Mouse (Mus musculus) duodenum, adult 2 months (tissue): ENCODE data around the gene Adap2. TPM values are rescaled to one million over a fixed set of nuclear protein-coding genes. Genes with fewer than 3 reads are reported as not detected.

ENCODE experiments used
- polyA plus RNA-seq: library from polyadenylated mRNA; depleted of rRNA; stranded (reverse); fragments of >200 nt; gene quantifications from 2 replicates; pipeline ENCODE4 v1.2.3, GENCODE M21; 2012; ENCODE audit warnings: low replicate concordance; rRNA removed

The Adap2 gene
- 17.0 and 21.3 TPM in 2 replicates for polyA plus RNA-seq

DNA sequence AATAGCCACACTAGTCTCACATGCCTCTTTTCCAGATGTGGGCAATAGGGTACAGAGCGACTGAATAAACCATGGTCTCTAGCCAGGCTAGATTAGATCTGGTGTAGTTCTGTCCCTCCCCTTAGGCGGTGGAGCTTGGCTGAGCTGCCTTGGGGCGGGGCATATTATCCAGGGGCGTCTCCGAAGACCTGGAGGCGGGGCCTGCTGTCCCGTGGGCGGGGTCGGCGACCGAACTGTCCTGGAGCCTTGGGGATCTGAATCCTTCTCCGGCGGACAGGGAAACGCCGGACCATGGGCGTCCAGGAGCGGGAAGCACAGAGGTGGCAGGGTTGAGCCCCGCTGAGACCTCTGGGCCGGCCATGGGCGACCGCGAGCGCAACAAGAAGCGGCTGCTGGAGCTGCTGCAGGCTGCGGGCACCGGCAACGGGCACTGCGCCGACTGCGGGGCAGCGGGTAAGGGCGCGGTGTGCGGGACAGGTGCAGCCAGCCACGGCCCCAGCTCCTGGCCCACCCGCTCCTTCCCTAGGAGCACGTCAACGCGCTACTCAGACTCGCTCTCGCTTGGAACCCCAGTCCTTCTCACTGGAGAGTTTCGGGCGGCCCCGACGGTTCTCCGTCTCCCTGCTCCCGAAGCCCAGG, at the start of gene Adap2:
Gene Adap2 (plus strand): TSS at position 249 of the 639 bp plus-strand sequence.

DNA sequence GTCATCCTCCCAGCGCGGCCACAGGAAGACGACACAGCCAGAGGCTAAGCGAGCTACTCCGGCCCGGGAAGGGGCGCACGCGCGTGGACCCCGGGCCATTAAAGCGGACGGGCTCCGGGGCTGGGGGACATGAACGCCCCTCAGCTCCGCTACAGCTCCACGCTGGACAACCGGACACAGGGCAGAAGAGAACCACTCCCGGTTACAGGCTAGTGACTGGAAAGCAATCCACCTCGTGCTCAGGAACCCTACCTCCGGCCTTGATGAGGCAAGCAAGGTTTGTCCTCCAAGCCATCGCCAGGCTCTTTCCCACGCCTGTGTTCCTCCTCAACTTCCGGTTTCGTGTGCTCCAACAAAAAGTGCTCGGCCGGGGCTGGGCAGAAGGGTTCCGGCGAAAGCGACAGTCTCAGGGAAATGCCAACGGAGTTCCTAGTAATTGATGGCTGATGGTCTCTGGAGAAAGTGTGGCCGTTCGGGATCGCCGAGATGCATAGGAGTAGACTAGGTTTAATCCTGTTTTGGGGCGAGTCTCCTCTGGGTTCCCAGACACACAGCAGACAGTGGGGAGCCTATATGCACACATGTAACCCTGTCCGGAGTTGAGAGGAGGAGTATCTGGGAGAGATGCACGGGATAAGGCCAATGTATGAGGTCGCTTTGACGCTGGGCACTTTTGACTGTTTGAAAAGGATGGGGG, 11.9 kb upstream of the Adap2 start, which contains the start of gene Tefm:
Gene Tefm (minus strand): TSS at position 351 of the 697 bp plus-strand sequence.

DNA sequence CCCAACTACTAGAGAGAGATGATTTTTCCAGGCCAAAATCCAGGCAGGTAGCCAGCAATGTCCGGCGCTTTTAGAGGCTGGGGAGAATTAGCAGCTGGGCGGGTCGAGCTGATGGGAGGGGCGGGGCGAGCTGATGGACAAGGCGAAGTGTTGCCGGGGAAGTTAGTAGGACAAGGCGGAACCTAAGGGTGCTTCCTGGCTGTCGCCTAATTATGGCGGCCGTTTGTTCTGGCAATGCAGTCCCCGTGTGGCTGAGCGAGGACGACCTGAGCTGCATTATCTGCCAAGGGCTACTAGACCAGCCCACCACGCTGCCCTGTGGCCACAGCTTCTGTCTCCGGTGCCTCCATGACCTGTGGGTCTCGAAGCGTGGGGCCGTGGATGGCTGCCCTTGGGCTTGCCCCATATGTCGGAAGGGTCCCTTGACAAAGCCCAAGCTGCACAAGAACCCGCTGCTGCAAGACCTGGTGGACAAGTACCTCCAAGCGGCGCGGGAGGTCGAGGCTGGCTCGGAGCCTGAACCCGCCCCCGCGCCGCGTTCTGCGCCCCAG, 29.9 kb downstream of the Adap2 start, which contains the start of gene Rnf135:
Gene Rnf135 (plus strand): TSS at position 147 of the 551 bp plus-strand sequence.

DNA sequence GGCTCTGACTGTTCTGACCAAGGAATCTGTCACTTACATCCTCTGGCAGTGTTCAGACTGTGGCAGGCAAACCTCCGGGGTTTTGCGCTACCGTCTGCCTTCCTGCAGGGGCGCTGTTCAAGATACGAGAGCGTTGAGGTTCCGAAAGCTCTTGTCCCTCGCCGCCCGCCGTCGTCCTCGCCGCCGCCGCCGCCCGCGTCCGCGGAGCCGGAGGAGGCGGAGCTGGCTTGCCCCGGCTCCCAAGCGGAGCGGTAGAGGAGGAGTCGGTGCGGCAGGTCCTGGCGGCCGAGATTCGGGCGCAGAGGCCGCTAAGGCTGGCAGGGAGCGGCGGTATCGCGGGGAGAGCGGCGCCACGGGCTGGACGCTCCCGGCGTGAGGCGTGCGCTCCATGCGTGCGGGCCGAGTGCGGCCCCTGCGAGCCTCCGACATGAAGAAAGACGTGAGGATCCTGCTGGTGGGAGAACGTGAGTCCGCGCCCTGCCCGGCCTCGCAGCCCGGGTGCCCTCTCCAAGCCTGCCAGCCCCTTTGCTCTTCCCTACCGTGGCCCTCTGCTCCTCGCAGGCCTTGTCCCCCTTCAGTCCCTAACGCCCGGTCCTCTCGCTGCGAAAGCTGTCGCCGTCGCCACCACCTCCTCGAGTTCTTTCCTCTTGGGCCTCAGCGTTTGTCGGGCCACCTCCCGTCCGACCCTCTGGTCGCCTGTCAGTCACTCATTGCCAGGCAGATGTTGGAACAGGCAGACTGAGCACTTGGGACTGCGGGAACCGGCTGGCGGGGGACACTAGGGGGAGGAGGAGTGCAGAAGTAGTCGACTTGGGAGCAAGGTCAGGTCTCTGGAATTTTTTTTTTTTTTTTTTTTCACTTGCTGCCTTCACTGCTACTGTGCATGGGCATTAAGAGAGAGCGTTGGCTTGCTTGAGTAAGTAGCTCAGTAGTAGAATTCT, 55.2 kb downstream of the Adap2 start, which contains the start of gene Rhot1:
Gene Rhot1 (plus strand): TSS at position 160 of the 941 bp plus-strand sequence.

Other genes with a start within 250 kb of the Adap2 start
- 0.70 and 1.1 TPM in 2 replicates for gene Utp6, start 191.7 kb upstream of the Adap2 start, polyA plus RNA-seq
- gene Suz12, start 161.0 kb upstream of the Adap2 start, polyA plus RNA-seq = 0.85 and 1.5 TPM in 2 replicates
- gene Crlf3, start 73.1 kb upstream of the Adap2 start, polyA plus RNA-seq = 1.6 and 4.8 TPM in 2 replicates
- gene Atad5, start 64.7 kb upstream of the Adap2 start, polyA plus RNA-seq = 0.08 and 0.29 TPM in 2 replicates
- gene Tefm, start 11.9 kb upstream of the Adap2 start, polyA plus RNA-seq = 0.84 and 1.6 TPM in 2 replicates
- gene Rnf135, start 29.7 kb downstream of the Adap2 start, polyA plus RNA-seq = 3.5 and 5.1 TPM in 2 replicates
- gene Rhot1, start 54.9 kb downstream of the Adap2 start, polyA plus RNA-seq = 0.98 and 1.6 TPM in 2 replicates
- gene Rhbdl3, start 146.8 kb downstream of the Adap2 start, polyA plus RNA-seq = 0.82 and 0.98 TPM in 2 replicates
- gene 5730455P16Rik, start 223.9 kb downstream of the Adap2 start, polyA plus RNA-seq = 1.4 and 1.5 TPM in 2 replicates
- 30.4 and 40.3 TPM in 2 replicates for gene Zfp207, start 229.2 kb downstream of the Adap2 start, polyA plus RNA-seq